Mouse (Mus musculus) cerebral cortex, adult 2 months (tissue): Measurements from ENCODE around the gene Dok3.

Experiments
- WGBS: fragments of 180-500 bp; shearing (Covaris S2); methylation state at CpG from one replicate; pipeline ENCODE4 v1.1.7; 2018; 5-methylcytosine and 5-hydroxymethylcytosine counted together

Gene Dok3

GRCm38 (mm10) chr13:55476256-55476655 lies 52.8 kb downstream of the Dok3 start:
- WGBS, result 74% methylated on average over 8 of the region's 8 CpGs

- WGBS, result 69% methylated on average over 5 of the region's 5 CpGs
Measured at GRCm38 (mm10) chr13:55475750-55476149, 53.3 kb downstream of the Dok3 start.

- WGBS, result 27% methylated on average over 5 of the region's 5 CpGs
Measured at GRCm38 (mm10) chr13:55474621-55475069, 54.5 kb downstream of the Dok3 start.

DNA sequence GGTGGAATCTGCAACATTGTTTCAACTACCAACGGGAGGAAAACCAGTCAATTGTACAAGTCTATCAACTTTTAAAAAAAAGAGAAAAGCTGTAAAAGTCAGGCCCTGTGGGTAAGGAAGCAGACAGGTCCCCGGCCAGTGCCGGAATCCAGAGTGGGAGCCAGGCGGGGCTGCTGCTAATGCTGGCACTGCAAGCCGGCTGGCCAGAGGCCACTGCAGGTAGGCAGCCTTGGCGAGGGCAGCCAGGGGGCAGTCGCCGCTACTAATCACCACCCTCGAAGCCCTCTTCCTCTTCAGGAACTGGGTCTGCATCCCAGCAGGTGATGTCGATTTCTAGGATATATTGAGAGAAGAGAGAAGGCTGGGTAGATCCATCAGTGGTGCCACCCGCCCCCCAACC lies 55.1 kb downstream of the Dok3 start:
- WGBS, result 37% methylated on average over 11 of the region's 11 CpGs
